Mouse (Mus musculus) thymus, postnatal 0 days (tissue): ENCODE data around the gene Gmcl1. TPM values are rescaled to one million over a fixed set of nuclear protein-coding genes. Genes with fewer than 3 reads are reported as not detected.

Source experiments
- DNase-seq: peaks from one replicate; pipeline ENCODE4 v3.0.0-alpha.2; 2015; ENCODE audit warnings: low spot score
- polyA plus RNA-seq: library from polyadenylated mRNA; unstranded; fragments of >200 nt; fragmentation: Nextera tagmentation; extraction: Ambion mirVana; gene quantifications from 2 replicates; pipeline ENCODE4 v1.2.1, GENCODE M21; 2015

The Gmcl1 gene
- 30.6 and 37.0 TPM in 2 replicates for polyA plus RNA-seq

DNA sequence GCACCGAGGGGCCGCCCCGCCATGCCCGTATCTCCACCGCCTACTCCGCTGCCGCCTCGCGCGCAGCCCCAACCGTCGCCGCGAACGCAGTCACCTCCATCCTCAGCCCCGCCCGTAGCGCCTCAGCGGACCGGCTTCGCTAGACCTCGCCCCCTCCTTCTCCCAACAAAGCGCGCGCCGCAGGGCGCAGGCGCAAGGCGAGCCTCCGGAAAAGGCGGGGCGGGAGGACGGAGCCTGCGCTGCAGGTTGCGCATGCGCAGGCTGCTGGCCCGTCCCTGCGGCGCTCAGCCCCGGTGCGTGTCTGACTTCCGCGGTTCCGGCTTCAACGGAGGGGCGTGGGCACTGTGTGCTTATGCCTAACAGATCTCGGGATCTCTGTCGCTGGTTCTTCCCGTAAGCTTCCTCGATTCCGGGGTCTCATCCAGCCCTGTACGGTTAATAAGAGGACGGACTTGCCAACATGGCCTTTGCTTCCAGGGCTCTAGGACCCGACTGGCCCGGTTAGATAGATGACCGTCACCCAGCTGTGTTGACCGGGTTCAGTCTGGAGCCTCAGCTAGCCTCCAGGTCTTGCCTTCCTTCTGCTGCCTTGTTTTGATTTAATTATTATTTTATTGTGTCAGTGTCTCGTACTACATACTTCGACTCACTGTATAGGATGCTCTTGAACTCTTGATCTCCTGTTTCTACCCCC lies at the start of gene Gmcl1:
TSS of gene Gmcl1 (minus strand) at position 201 of the 694 bp plus-strand sequence.
- DNase-seq, result peak; percentile 99

DNA sequence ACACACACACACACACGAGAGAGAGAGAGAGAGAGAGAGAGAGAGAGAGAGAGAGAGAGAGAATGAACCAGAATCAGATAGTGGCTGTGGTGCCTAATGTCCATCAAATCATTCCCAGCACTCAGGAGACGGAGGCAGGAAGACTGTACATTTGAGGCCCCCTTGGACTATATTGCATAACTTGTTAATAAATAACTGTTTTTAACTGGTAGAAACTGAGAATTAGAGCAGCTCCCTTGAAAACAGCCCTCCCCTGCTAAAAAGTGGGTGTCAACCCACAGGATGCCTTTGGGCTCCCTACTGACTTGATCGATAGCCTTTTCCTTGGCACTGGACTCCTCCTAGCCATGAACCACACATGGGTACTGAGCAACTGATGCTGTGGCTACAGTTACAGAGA lies 49.2 kb upstream of the Gmcl1 start:
- DNase-seq, result no peak

DNA sequence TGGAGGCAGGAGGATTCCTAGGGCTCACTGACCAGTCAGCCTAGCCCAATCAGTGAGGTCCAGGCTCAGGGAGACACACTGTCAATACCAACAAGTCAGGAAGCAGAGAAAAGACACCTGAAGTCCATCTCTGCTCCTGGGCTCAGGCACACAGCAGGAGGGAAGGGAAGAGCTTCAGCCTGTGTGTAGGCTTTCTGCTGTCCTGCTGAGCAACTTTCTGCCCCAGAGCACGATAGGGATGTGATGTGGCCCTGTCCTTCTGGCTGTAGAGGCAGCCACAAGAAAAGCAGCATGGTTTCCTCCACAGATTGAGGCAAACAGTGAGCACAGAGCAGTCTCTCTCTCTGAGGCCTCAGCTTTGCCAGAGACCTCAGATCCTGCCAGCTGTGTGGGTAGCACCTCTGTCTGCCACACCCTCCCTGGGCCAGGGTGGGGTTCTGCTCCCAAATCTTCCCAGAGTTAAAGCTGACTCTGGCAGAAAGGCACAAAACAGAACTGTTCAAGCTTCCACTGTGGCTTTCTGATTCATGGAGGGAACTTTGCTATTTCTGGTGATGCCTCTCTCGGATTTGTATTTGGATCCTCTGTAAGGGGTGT lies 48.3 kb upstream of the Gmcl1 start:
- DNase-seq, result no peak

DNA sequence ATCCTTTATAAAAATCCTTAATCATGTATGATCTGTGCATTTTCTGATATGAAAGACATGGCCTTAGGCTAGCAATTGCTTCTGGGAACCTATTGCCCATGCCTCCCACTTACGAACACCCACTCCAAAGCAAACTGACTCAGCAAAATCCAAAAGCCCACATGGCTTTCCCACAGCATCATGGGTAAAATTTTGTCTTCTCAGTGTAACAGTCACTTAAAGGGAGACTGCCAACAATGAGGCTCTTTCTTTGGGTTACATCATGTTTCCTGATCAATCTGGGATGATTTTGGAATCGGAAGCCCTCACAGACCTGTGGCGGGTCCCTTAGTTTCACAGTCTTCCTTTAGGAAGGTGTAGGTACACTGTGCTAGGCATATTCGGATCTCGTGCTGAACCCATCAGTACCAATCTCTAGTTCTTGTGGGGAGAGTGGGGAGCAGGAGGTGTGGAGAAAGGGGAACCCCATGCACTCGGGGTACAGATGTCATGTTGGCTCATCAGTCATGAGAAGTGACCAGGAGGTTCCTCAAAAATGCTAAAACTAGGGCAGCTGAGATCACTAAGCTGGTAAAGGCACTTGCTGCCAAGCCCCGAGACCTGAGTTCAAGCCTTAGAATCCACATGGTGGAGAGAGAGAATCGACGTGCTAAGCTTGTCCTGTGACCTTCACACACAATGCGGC lies 45.9 kb upstream of the Gmcl1 start:
- DNase-seq, result no peak

DNA sequence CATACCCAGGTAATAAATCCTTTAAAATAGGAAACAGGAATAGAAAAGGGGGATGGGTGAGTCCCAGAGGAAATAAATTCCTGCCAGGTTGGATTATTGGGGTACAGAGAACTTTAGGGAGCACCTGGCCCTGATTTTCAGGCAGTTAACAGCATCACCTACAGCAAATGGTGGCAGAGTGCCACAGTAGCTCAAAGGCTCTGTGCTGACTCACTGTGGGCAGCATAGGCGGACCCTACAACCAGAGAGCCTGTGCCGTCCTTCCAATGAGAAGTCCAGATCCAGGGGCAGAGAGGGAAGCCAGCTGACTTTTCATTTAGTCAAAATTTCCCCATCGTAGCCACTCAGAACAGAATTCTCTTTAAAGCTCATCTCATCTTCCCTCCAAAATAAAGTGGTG lies 44.0 kb upstream of the Gmcl1 start:
- DNase-seq, result no peak

DNA sequence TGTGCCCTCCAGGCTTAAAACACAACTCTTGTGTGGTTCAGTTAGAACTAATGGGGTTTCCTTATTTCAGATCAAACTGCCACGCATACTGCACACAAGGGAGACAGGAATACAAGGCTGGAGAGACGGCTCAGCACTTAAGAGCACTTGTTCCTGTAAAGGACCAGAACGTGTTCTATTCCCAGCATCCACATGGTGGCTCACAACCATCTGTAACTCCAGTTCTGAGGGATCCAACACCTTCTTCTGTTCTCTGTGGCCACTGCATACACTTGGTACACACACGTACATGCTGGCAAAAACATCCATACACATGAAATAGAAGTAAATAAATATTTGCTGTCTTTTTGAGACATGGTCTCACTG lies 43.5 kb upstream of the Gmcl1 start:
- no peak for DNase-seq

DNA sequence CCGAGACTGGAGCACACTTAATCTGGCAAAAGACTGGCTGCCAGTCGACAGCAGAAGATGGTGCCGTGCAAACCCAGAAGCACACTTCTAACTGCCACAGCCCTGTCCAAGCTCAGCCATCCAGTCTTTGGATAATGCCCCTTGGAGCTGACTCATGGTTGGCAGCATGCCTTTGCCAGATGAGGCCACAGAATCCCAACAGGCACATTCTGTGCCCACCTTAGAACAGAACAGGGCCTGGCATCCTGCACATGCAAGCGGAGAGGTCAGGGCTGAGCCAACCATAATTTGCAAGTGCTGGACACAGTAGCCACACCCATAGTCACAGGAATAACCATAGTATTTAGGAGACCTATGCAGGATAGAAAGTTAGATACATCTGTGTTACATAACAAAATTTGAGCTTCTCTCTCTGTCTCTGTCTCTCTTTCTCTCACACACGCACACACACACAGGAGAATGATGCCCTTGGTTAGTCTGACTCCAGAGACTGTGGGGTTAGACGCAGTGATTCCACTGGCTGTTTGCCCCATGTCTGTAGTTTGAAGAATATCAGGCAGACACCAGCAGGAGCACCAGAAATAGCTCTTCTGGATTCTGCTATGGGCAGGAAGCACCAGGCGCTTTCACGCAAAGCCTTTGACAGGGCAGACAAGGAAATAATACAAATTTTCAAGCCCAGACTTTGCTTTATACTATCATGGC lies 43.0 kb upstream of the Gmcl1 start:
- DNase-seq, result no peak

DNA sequence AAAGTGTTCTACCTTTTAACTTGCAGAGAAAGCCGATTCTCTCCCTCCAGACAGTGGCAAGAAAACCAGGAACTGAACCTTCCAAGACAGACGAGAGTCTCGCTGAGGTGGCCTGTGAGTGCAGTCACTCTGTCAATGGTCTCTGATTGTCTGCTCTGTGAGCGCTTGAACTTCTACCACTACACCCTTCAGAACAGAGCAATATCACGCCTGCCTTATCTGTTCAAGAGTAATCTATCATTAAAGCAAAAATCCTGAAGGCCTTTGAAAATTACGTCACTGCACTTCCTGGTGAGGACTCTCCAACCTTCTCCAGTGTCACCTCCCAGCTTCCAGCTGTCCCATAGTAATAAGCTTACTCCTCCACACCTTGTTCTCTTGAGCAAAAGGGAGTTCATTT lies 41.8 kb upstream of the Gmcl1 start:
- DNase-seq, result no peak

DNA sequence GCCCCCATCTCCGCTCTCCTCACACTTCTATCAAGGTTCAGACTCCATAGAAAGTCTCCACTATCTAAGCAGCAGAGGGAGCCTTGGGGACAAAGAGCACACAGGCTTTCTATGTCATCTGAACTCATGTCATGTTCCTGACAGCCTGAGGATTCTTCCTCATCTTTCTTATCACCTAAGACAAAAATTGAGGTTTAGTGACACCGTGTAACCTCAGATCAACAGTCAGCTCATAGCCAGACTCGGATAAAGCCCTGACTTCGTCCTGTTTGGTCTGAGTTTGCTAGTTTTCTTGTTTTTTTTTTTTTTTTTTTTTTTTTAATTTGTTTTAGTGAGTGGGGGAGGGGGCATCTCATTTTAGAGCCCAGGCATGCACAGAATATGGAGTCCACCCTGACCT lies 40.6 kb upstream of the Gmcl1 start:
- no peak for DNase-seq

DNA sequence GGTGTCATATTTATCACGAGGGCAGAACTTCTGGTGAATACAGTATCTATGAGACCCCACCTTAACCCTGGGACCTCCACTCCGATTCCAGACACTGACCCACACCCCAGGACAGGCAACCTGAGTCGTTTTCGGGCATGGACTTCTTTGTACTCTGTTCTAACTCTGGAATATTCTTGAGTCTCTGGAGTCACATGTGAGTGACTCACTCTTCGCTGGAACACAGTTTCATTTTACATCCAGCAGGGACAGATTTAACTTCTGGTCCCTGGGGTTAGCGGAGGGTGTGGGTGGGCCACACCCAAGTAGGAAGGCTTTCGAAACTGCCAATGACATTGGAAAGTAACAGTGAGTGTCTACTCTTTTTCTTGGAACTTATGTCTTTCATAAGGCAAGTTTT lies 39.4 kb upstream of the Gmcl1 start:
- DNase-seq, result no peak

DNA sequence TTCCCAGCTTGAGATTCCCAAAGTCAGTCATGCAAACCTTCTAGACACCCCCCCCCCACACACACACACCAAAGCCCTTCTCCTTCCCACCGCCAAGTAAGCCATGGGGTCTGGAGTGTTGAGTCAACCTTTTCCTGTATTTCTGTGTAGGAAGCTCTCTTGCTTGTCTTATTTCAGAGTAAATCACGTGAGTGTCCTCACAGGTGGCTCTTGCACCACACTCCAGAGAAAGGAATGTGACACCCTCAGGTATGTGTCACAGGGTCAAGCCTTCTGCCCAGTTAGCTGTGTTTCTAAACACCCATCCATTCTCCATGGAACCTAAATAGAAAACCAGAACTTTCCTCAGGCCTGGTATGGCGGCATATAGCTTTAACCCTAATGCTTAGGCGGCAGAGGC lies 35.8 kb upstream of the Gmcl1 start:
- no peak for DNase-seq

DNA sequence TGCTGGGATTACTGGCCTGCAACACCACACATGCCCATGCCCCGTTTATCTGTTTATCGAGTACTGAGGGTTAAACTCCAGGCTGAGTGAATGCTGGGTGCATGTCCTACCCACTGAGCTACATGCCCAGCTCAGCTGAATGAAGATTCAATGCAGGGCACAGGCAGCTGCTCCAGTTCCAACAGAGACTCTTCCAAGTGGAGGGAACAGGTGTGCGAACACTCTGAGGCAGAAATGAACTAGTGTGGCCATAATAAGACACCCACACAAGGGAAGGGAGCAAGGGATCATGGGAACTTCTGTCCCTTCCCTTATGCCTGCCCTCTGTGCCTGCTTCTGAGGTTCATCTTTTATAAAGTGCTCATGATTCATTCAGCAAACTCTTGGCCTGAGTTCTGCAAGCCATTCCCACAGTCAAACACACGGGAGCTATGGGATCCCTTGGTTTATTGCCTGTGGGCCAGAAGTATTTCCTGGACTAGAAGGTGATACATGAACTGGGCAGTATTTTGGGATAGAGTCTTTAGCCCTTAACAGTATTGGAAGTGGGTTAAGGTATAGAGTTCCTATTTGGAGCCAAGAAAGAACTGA lies 35.1 kb upstream of the Gmcl1 start:
- DNase-seq, result no peak

DNA sequence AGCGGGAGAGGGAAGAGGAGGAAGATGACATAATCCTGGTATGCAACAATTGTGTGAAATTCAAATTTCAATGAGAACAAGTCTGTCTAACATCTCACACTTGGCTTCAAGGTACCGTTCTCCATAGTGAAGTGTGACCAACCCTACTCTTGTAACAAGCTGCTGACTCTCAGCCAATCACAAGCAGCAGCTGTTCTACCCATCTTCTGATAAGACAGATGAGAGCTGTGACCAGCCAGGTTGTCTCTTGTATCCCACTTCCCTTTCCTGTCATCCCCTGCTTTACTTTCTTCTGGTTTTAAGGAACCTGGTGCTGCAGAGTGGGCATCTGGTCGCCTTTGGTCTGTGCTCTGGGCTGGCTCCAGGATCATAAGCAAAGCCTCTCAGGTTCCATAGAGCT lies 34.3 kb upstream of the Gmcl1 start:
- no peak for DNase-seq

DNA sequence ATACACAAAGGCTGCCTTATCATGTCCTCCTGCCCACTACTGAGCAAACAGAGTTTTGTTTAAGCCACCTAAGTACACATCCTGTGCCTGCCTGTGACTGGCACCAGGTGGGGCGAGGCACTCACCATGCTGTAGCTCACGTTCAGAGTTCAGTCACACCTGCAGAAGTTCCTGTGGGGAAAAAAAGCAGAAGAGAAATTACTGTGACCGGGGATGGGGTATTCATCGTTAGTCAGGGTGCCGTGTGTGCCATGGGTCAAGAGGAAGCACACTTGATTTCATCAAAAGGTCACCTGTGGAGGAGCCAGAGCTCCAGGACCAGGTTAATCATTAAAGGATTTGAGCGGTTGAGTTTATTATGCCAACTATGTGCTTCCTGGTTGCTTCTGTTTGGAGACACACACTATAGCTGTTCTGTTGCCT lies 32.5 kb upstream of the Gmcl1 start:
- peak; percentile 37 for DNase-seq

DNA sequence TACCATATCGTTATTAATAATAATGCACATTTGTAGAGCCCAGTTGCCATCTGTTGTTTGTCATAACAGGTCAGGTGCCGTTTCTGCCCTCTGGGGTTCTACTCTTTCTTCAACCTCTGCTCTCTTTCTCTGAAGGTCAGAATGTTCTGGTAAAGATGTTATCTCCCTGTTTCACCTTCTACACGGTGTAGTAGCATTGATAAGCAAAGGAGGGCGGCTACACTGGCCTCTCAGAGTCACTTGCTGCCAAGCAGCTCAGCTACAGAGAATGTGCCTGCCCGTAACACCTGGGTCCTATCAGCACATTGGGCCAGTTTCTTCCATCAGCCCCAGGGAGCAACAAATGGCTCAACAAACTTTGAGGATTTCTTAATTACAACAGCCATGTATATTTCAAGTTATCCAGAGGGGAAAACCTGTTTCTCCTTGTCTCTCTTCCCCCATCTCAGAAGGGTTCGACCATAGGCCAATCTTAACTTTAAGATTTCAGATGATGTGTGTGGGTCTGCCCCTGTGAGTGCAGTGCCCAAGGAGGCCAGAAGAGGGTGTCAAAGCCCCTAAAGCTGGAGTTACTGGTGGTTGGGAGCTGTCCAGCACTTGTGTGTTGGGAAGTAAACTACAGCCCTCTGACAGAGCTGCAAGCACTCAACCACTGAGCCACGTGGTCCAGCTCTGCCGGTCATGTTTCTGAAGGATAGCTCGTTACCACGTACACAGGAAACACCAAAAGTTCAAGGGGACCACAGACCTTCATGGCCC lies 21.1 kb upstream of the Gmcl1 start:
- DNase-seq, result peak; percentile 29

DNA sequence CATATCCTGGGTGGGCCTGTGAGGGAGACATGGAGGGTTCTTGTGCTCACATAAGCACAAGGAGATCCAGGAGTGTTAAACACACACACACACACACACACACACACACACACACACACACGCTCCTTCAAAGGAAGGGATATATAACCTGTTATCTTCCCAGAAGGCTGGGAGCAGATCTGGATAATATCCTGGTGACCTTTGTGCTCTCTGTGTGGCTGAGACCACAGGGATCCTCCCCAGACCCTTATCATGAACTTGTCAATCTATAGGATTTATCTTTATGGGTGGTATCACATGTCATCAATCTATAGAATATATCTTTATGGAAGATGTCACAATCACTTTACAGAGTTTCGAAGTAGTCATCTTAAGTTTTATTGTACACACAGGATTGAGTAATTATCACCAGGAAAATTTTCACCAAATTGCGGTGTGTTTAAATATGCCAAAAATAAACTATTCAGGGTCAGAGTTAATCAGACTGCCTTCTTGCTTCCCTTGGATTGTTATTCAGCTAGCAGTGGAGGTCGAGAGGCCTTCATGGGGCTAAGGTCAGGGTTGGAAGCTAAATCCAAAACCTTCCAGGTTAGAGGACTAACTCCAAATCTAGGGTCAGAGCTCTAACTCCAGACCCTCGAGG lies 19.8 kb upstream of the Gmcl1 start:
- no peak for DNase-seq

DNA sequence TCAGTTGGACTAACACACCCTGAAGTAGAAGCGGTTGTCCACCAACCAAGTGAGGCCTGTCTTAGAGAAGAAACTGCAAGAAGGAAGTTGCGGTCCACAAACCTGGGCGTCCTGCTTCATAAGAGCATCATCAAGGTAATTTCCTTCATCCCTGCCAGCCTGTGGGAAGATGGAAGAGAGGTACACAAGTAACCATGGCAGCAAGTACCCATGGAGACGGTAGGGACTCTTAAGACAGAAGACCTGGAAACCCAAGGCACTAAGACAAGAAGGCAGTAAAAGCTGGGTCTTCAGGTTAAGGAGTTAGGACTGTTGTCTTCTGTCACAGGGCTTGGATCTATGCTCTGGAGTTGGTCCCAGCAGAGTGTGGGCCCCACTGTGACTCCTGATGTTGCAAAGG lies 17.8 kb upstream of the Gmcl1 start:
- no peak for DNase-seq

DNA sequence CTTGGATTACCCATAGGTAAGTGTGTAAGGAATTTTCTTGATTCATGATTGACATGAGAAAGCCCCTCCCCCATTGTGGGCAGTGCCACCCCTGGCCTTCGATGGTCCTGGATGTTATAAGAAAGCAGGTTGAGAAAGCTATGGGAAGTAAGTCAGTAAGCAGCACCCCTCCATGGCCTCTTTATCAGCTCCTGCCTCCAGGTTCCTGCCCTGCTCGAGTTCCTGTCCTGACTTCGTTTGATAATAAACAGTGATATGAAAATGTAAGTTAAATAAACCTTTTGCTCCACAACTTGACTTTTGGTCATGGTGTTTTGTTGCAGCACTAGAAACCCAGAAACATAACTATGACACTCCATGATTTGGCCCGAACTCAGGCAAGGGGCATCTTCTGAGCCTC lies 16.6 kb upstream of the Gmcl1 start:
- no peak for DNase-seq

DNA sequence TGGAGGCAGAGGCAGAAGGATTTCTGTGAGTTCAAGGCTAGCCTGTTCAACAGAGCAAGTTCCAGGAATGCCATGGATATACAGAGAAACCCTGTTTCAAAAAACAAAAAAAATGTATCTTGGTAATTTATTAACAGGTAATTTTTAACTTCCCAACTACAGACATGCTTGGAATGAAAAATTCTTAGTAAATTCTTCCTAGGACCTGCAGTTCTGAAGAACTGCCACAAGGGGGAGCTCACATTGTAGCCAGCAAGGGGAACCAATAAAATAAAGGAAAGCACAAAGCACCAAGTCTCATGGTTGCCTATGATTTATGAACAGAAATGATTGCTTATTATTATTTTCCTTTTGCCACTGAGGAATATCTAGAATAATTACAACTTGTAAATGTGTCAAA lies 14.0 kb upstream of the Gmcl1 start:
- peak; percentile 65 for DNase-seq

DNA sequence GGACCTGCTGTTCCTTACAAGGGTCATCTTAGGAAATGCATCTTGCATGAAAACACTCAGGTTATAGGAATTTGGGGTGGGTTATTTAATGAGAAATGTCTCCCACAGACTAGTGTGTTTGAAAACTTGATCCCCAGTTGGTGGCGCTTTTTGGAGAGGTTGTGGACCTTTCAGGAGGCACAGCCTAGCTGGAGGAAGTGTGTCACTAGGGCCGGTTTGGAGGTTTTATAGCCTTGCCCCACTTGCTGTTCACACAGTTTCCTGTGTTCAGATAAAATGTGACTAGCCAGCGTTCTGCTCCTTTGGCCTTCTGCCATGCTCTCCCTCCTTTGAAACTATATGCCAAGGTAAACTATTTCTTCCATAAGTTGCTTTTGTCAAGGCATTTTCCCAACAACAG lies 7.5 kb upstream of the Gmcl1 start:
- no peak for DNase-seq

DNA sequence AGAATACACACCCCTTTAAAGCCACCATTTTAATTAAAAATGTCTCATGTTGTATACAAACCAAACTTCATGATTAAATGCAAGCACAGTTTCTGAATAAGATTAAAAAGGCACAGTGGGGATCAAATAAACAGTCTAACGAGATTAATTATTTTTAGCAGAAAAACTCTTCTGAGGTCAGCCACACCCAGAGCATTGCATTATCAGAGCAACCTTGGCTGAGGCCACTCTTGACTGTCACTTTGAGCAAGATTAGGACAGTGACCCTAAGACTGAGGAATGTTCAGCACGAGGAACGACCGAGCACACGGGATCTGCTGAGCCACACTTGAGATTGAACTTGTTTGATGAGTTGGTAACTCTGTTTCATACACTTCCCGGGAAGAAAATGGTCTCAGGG lies 3.6 kb upstream of the Gmcl1 start:
- no peak for DNase-seq
